Mouse (Mus musculus) forebrain, embryonic 13.5 days (tissue): Measurements from ENCODE around the gene Scfd2. TPM values are rescaled to one million over a fixed set of nuclear protein-coding genes. Genes with fewer than 3 reads are reported as not detected.

Experiments used
- ATAC-seq: fragments of 200-750 bp; cut with Nextera tagmentation; 2 replicates; pipeline ENCODE4 v1.8.0; 2017
- H3K27ac ChIP-seq: fragments of 300-500 bp; sonication (generic); 2 replicates; pipeline ENCODE4 v1.5.1; 2015; ENCODE audit warnings: inconsistent platforms, mild to moderate bottlenecking, moderate library complexity
- H3K27me3 ChIP-seq: fragments of 300-500 bp; sonication (generic); 2 replicates; pipeline ENCODE4 v1.6.1; 2015; ENCODE audit warnings: mild to moderate bottlenecking, inconsistent platforms
- H3K36me3 ChIP-seq: fragments of 300-500 bp; sonication (generic); 2 replicates; pipeline ENCODE4 v1.6.1; 2015; ENCODE audit warnings: mild to moderate bottlenecking, inconsistent platforms; ENCODE audit not compliant: poor library complexity, severe bottlenecking
- H3K4me1 ChIP-seq: fragments of 300-500 bp; sonication (generic); 2 replicates; pipeline ENCODE4 v1.6.1; 2015; ENCODE audit warnings: inconsistent platforms
- H3K4me2 ChIP-seq: fragments of 300-500 bp; sonication (generic); 2 replicates; pipeline ENCODE4 v1.6.1; 2015; ENCODE audit warnings: inconsistent platforms, mild to moderate bottlenecking, moderate library complexity
- H3K4me3 ChIP-seq: fragments of 300-500 bp; sonication (generic); 2 replicates; pipeline ENCODE4 v1.5.1; 2015; ENCODE audit warnings: mild to moderate bottlenecking, inconsistent platforms
- H3K9ac ChIP-seq: fragments of 300-500 bp; sonication (generic); 2 replicates; pipeline ENCODE4 v1.6.1; 2015; ENCODE audit warnings: mild to moderate bottlenecking, inconsistent platforms
- H3K9me3 ChIP-seq: fragments of 300-500 bp; sonication (generic); replicated peaks from 2 replicates; pipeline ENCODE4 v1.6.1; 2016; ENCODE audit warnings: inconsistent platforms
- WGBS: fragments of 180-500 bp; shearing (Covaris S2); methylation state at CpG from one replicate; pipeline ENCODE4 v1.1.7; 2015; 5-methylcytosine and 5-hydroxymethylcytosine counted together
- polyA plus RNA-seq: library from polyadenylated mRNA; unstranded; fragments of >200 nt; fragmentation: Nextera tagmentation; extraction: Ambion mirVana; gene quantifications from 2 replicates; pipeline ENCODE4 v1.2.1, GENCODE M21; 2015

Scfd2 gene
- polyA plus RNA-seq, 1 experiment from 2014 or later, result 17.9 TPM

- WGBS, result 71% methylated on average over 7 of the region's 7 CpGs
Observed at GRCm38 (mm10) chr5:74279673-74280072, 251.9 kb downstream of the Scfd2 start.

GRCm38 (mm10) chr5:74278428-74278827 is 253.1 kb downstream of the Scfd2 start:
- Histone ChIP-seq H3K4me3 (no peak overlapping the region), H3K4me1 (peaks cover 6% of the 10 kb centered on the region)

More at GRCm38 (mm10) chr5:74279673-74280072, 251.9 kb downstream of the Scfd2 start:
- H3K9ac ChIP-seq, result no peak overlapping the region
- peaks cover 6% of the 10 kb centered on the region for H3K4me1 ChIP-seq
- H3K9me3 ChIP-seq, result no peaks in the 10 kb centered on the region
- H3K27me3 ChIP-seq, result 0 out of 2 replicates have a peak, but pooled peaks cover 6% of the 10 kb centered on the region
- no peak overlapping the region for H3K4me3 ChIP-seq
- no peaks in the 10 kb centered on the region for H3K36me3 ChIP-seq
- no peak overlapping the region for H3K27ac ChIP-seq
- no peak overlapping the region for H3K4me2 ChIP-seq
- no peak for ATAC-seq

DNA sequence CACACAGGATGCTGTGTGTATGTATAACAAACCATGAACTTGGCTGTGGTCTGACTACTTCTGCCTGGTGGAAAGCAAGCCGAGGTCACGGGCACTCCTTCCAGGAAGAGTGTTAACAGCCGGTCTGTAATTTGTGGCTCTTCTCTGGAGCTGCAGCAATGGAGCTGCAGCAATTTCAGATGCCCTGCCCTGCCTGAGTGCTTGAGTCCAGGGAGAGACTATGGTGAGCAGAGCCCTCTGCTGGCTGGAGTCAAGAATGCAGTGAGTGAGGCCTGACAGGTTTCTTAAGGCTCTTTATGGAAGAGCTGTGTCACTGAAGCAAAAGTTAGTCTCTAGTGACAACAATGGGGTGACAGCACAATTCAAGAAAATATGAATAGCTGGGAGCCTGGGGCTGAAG is 253.8 kb downstream of the Scfd2 start:
- 17% methylated on average over 3 of the region's 3 CpGs for WGBS
- Histone ChIP-seq H3K4me2 (no peak overlapping the region), H3K27me3 (0 out of 2 replicates have a peak, but pooled peaks cover 6% of the 10 kb centered on the region), H3K36me3 (no peaks in the 10 kb centered on the region), H3K9me3 (no peaks in the 10 kb centered on the region), H3K4me3 (no peak overlapping the region), H3K9ac (no peak overlapping the region), H3K4me1 (peaks cover 10% of the 10 kb centered on the region), H3K27ac (no peak overlapping the region)
- peak; percentile 85 for ATAC-seq

More at GRCm38 (mm10) chr5:74278428-74278827, 253.1 kb downstream of the Scfd2 start:
- 0 out of 2 replicates have a peak, but pooled peaks cover 6% of the 10 kb centered on the region for H3K27me3 ChIP-seq
- WGBS, result 77% methylated on average over 7 of the region's 7 CpGs
- no peak overlapping the region for H3K27ac ChIP-seq
- H3K9ac ChIP-seq, result no peak overlapping the region
- H3K36me3 ChIP-seq, result no peaks in the 10 kb centered on the region
- H3K4me2 ChIP-seq, result no peak overlapping the region
- no peak for ATAC-seq
- no peaks in the 10 kb centered on the region for H3K9me3 ChIP-seq

- Histone ChIP-seq H3K9ac (no peak overlapping the region), H3K4me3 (no peak overlapping the region), H3K27me3 (0 out of 2 replicates have a peak, but pooled peaks cover 6% of the 10 kb centered on the region), H3K27ac (no peak overlapping the region), H3K4me2 (no peak overlapping the region), H3K36me3 (no peaks in the 10 kb centered on the region), H3K9me3 (no peaks in the 10 kb centered on the region), H3K4me1 (peaks cover 15% of the 10 kb centered on the region)
- peak; percentile 52 for ATAC-seq
- WGBS, result 92% methylated on average over 5 of the region's 5 CpGs
Observed at GRCm38 (mm10) chr5:74277216-74277615, 254.3 kb downstream of the Scfd2 start.

DNA sequence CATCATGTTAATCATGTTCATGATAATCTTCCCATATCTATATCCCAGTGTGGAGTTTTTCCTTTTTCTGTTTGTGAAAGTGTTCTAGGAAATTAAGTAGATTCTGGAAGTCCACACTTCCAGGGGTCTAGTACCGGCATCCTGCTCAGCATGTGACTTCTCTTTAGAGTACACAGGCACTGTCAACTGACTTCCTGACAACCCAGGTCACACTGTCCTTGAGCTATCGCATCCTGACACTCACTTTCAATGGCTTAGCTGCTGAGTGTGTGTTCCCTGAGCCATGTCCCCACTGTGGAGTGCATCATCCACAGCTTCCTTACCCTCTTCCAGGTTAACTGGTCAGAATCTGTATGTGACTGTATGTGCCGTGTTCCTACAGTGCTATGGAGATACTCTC is 258.2 kb downstream of the Scfd2 start:
- H3K9me3 ChIP-seq, result no peaks in the 10 kb centered on the region
- no peak for ATAC-seq
- no peak overlapping the region for H3K4me2 ChIP-seq
- H3K27ac ChIP-seq, result no peak overlapping the region
- no peak overlapping the region for H3K9ac ChIP-seq
- H3K36me3 ChIP-seq, result no peaks in the 10 kb centered on the region
- 0 out of 2 replicates have a peak, but pooled peaks cover under 1% of the 10 kb centered on the region for H3K27me3 ChIP-seq
- no peak overlapping the region for H3K4me3 ChIP-seq
- WGBS, result 91% methylated on average over 3 of the region's 3 CpGs
- H3K4me1 ChIP-seq, result peaks cover 15% of the 10 kb centered on the region

DNA sequence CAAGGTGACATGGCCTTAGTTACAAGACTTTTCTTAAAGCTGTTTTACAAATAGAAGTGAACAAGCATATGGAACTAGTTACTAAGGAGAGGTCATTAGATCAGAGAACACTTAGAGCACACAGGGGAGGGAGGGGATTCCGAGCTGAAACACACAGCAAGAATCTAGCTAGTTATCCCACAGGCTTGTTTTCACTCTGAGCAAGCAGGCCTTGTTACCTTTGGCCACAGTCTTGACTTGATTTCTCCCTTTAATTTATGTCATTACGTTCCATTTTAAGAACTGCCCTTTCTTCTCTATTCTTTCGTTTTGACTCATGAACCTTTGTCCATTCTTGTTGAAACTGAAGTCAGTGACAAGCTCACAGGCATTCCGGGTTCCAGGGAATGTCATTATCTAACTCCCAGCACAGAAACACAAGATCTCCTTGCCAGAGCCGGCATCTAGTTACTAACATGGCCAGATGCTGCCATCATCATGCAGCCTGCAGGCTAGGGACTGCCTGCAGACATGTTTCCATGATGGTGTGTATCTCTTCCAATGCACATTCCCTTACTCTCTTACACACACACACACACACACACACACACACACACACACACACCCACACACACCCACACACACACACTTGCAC is 263.7 kb downstream of the Scfd2 start:
- Histone ChIP-seq H3K36me3 (no peaks in the 10 kb centered on the region), H3K27me3 (no peaks in the 10 kb centered on the region), H3K4me2 (no peak overlapping the region), H3K9me3 (no peaks in the 10 kb centered on the region), H3K27ac (no peak overlapping the region), H3K9ac (no peak overlapping the region), H3K4me3 (no peak overlapping the region), H3K4me1 (peaks cover 24% of the 10 kb centered on the region)
- 69% methylated on average over 5 of the region's 5 CpGs for WGBS
- no peak for ATAC-seq

DNA sequence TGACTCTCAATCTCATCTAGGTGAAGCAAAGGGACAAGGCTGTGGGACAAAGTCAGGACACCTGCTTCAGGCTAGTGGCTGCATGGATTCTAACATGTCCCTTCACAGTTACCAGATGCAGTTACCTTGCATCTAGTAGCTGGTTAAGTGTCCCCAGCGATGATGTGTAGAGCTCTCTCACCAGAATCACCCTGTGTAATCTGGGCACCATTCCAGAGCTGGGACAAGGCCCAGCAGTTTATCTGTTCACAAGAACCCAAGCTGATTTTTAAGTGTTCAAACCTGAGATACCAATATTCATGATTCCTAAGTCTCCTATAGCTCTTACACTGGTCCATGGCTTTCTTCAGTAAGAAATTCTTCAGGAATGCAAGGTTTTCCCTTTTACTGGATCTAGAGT is 264.4 kb downstream of the Scfd2 start:
- Histone ChIP-seq H3K36me3 (no peaks in the 10 kb centered on the region), H3K27me3 (no peaks in the 10 kb centered on the region), H3K9me3 (no peaks in the 10 kb centered on the region), H3K27ac (no peak overlapping the region), H3K4me1 (peaks cover 18% of the 10 kb centered on the region), H3K4me3 (no peak overlapping the region), H3K4me2 (no peak overlapping the region), H3K9ac (no peak overlapping the region)
- WGBS, result 81% methylated on average over 1 of the region's 1 CpGs
- ATAC-seq, result no peak

GRCm38 (mm10) chr5:74266476-74266819 is 265.1 kb downstream of the Scfd2 start:
- 62% methylated on average over 5 of the region's 5 CpGs for WGBS
- Histone ChIP-seq H3K9me3 (no peaks in the 10 kb centered on the region), H3K36me3 (no peaks in the 10 kb centered on the region), H3K4me3 (no peak overlapping the region), H3K4me2 (no peak overlapping the region), H3K27me3 (no peaks in the 10 kb centered on the region), H3K27ac (no peak overlapping the region), H3K4me1 (peaks cover 18% of the 10 kb centered on the region), H3K9ac (no peak overlapping the region)
- ATAC-seq, result no peak

DNA sequence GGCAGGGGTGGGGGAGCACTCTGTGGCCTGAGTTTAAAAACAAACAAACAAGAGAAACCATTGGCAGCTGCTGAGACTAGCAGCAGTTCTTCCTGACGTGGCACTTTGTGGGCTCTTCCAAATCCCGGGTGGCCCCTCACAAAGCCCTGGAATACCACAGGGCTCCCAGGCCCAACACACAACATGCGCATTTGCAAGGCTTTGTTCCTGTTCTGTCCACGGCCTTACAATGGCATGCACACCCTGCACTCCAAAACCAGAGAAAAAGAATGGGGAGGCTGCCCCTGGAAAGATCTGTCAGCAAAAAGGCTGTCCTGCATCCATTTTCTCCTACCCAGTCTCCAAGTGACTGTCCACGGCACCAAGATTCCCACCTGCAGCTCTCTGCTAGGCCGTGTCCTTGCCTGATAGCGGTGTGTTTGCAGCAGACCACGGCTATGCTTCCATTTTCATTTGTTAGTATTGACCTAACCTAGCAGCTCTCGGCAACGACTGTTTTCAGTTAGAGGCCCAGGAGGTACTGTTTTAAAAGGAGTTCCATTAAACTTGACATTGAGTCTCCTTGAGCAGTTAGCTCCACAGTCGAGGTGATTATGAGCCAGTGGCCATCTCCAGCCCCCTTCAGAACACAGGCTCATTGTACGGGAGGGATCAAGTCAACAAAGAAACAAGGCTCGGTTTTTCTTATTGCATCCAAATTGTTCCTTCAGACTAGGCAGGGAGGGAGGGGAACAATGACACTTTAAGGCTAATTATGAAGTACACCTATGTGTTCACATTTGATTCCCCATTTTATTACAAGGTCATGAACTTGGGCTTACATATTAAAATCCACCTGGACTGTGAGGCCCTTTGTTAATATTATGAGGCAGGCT is 265.7 kb downstream of the Scfd2 start:
- ATAC-seq, result no peak
- peaks cover 24% of the 10 kb centered on the region for H3K4me1 ChIP-seq
- no peaks in the 10 kb centered on the region for H3K36me3 ChIP-seq
- H3K4me2 ChIP-seq, result no peak overlapping the region
- no peak overlapping the region for H3K9ac ChIP-seq
- no peak overlapping the region for H3K27ac ChIP-seq
- H3K9me3 ChIP-seq, result no peaks in the 10 kb centered on the region
- WGBS, result 42% methylated on average over 13 of the region's 13 CpGs
- no peaks in the 10 kb centered on the region for H3K27me3 ChIP-seq
- no peak overlapping the region for H3K4me3 ChIP-seq

DNA sequence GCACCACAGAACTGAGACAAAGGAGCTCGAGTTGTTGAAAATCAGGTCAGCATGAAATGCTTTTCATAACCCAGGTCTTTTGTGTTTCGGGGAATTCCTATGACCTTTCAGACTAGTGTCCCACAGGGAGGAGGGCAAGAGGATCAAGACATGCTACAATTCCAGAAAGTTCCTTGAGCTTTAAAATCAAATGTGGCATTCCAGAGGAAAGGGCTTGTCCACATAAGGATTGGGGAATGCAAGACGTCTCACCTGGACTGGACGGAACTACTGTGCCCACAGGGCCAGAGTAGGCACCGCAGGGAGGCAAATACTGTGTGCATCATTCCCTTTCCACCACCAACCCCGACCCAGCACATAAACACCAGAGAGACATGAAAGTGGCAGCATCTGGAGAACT is 266.4 kb downstream of the Scfd2 start:
- Histone ChIP-seq H3K4me2 (no peak overlapping the region), H3K36me3 (no peaks in the 10 kb centered on the region), H3K9ac (no peak overlapping the region), H3K9me3 (no peaks in the 10 kb centered on the region), H3K27ac (no peak overlapping the region), H3K4me3 (no peak overlapping the region), H3K4me1 (peaks cover 31% of the 10 kb centered on the region), H3K27me3 (no peaks in the 10 kb centered on the region)
- no peak for ATAC-seq
- 62% methylated on average over 6 of the region's 6 CpGs for WGBS

DNA sequence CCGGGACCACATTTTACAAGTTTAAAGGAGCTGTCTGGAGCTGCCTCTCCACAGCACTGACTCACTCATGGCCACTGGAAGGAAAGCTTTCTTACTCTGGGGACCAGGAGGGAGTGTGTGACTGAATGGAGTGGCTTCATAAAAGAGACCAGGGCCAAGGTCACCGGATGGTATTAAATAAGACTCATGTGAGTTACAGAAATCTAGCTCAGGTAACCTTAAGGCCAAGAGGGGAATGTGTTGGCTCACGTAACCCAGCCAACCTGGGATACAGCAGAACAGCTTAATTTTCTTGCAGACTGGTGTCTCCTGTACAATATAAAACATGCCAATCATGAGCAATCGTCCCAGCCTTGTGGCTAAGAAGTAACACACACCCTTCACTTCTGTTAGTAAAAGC is 267.0 kb downstream of the Scfd2 start:
- 88% methylated on average over 4 of the region's 4 CpGs for WGBS
- Histone ChIP-seq H3K4me3 (no peak overlapping the region), H3K4me2 (no peak overlapping the region), H3K4me1 (peaks cover 34% of the 10 kb centered on the region), H3K9me3 (no peaks in the 10 kb centered on the region), H3K27me3 (no peaks in the 10 kb centered on the region), H3K36me3 (no peaks in the 10 kb centered on the region), H3K9ac (no peak overlapping the region), H3K27ac (no peak overlapping the region)
- no peak for ATAC-seq

DNA sequence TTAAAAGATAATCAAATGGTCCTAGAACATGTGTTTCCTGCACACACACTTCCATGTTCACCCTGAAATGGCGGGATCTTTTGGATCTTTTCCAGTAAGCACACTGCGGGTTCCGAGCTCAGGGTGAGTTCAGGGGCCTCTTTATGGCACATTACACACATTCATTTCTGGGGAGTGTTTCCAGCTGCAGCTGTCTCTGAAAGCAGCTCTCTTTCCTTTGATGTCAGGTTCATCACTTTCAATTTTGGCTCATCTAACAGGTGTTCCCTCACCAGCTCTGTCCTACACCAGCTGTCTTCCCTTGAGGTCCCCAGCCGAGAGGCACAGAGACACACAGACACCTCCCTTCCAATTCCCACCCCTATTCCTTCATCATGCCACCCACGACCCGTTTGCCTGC is 270.5 kb downstream of the Scfd2 start:
- Histone ChIP-seq H3K4me3 (no peak overlapping the region), H3K4me2 (no peak overlapping the region), H3K4me1 (peaks cover 27% of the 10 kb centered on the region), H3K9ac (no peak overlapping the region), H3K9me3 (no peaks in the 10 kb centered on the region), H3K27me3 (no peaks in the 10 kb centered on the region), H3K27ac (no peak overlapping the region), H3K36me3 (no peaks in the 10 kb centered on the region)
- whole genome bisulfite sequencing, result 29% methylated on average over 6 of the region's 6 CpGs
- no peak for ATAC-seq
